Mouse (Mus musculus) urinary bladder, adult 2 months (tissue): Measurements from ENCODE around the gene Gga2. TPM values are rescaled to one million over a fixed set of nuclear protein-coding genes. Genes with fewer than 3 reads are reported as not detected.
A peak's percentile ranks its signal among the peaks of the same experiment; 100 is the strongest.

Experiments used
- DNase-seq: peaks from one replicate; pipeline ENCODE4 v3.0.0; 2022; ENCODE audit warnings: low spot score
- polyA plus RNA-seq: library from polyadenylated mRNA; depleted of rRNA; stranded (reverse); fragments of >200 nt; gene quantifications from 2 replicates; pipeline ENCODE4 v1.2.3, GENCODE M21; 2012; rRNA removed

Gga2 gene
- 62.1 and 62.7 TPM in 2 replicates for polyA plus RNA-seq

GRCm38 (mm10) chr7:122020667-122021354 is at the start of gene Gga2:
Gene Gga2, minus strand, starts transcription at chr7:122021222.
- peak; percentile 79 for DNase-seq

GRCm38 (mm10) chr7:122067517-122068381 is 46.7 kb upstream of the Gga2 start:
- DNase-seq = no peak

GRCm38 (mm10) chr7:122066945-122067516 is 46.0 kb upstream of the Gga2 start, which contains the start of the genes Ubfd1 and Ears2:
Gene Ubfd1, plus strand, starts transcription at chr7:122067175.
Gene Ears2, minus strand, starts transcription at chr7:122067263.
- peak; percentile 90 for DNase-seq

- DNase-seq = no peak
Measured at GRCm38 (mm10) chr7:122066102-122066944, 45.3 kb upstream of the Gga2 start.

- DNase-seq = no peak
Measured at GRCm38 (mm10) chr7:122065656-122066055, 44.6 kb upstream of the Gga2 start.

- no peak for DNase-seq
Measured at GRCm38 (mm10) chr7:122056633-122057032, 35.6 kb upstream of the Gga2 start.

- no peak for DNase-seq
Measured at GRCm38 (mm10) chr7:122050834-122051233, 29.8 kb upstream of the Gga2 start.

GRCm38 (mm10) chr7:122048191-122048590 is 27.2 kb upstream of the Gga2 start:
- DNase-seq = no peak

GRCm38 (mm10) chr7:122046813-122047212 is 25.8 kb upstream of the Gga2 start:
- DNase-seq = no peak

GRCm38 (mm10) chr7:122045711-122046110 is 24.7 kb upstream of the Gga2 start:
- DNase-seq = no peak

GRCm38 (mm10) chr7:122045181-122045634 is 24.2 kb upstream of the Gga2 start:
- DNase-seq = no peak

- no peak for DNase-seq
Measured at GRCm38 (mm10) chr7:122044106-122044505, 23.1 kb upstream of the Gga2 start.

- DNase-seq = no peak
Measured at GRCm38 (mm10) chr7:122034348-122034747, 13.3 kb upstream of the Gga2 start.

GRCm38 (mm10) chr7:122033371-122033770 is 12.3 kb upstream of the Gga2 start:
- no peak for DNase-seq

GRCm38 (mm10) chr7:122022131-122022530 is 1.1 kb upstream of the Gga2 start:
- DNase-seq = no peak

GRCm38 (mm10) chr7:122020273-122020666 is 752 bp downstream of the Gga2 start:
- no peak for DNase-seq

- no peak for DNase-seq
Measured at GRCm38 (mm10) chr7:122018978-122019377, 2.0 kb downstream of the Gga2 start.

- no peak for DNase-seq
Measured at GRCm38 (mm10) chr7:122018247-122018646, 2.8 kb downstream of the Gga2 start.

GRCm38 (mm10) chr7:122015734-122016133 is 5.3 kb downstream of the Gga2 start:
- peak; percentile 51 for DNase-seq

- peak; percentile 29 for DNase-seq
Measured at GRCm38 (mm10) chr7:122015105-122015504, 5.9 kb downstream of the Gga2 start.

- DNase-seq = no peak
Measured at GRCm38 (mm10) chr7:122012949-122013348, 8.1 kb downstream of the Gga2 start.
